Mouse (Mus musculus) Muller cell, postnatal 12 days (primary cell): ENCODE results near the gene Pgd.

ENCODE experiments used
- DNase-seq: peaks from one replicate; pipeline ENCODE4 v3.0.0-alpha.2; 2015; ENCODE audit errors: inconsistent ontology term

Gene Pgd

GRCm38 (mm10) chr4:149168016-149168415 lies 1.4 kb upstream of the Pgd start:
- no peak for DNase-seq

GRCm38 (mm10) chr4:149166957-149167611 lies 513 bp upstream of the Pgd start:
- no peak for DNase-seq

- DNase-seq = no peak
These were observed 2.4 kb downstream of the Pgd start for GRCm38 (mm10) chr4:149164150-149164549.

- DNase-seq = no peak
These were observed 3.4 kb downstream of the Pgd start for GRCm38 (mm10) chr4:149163196-149163595.

GRCm38 (mm10) chr4:149161166-149161565 lies 5.4 kb downstream of the Pgd start:
- no peak for DNase-seq

- DNase-seq = no peak
These were observed 6.7 kb downstream of the Pgd start for GRCm38 (mm10) chr4:149159891-149160290.

GRCm38 (mm10) chr4:149159203-149159602 lies 7.4 kb downstream of the Pgd start:
- DNase-seq = no peak

GRCm38 (mm10) chr4:149157415-149157973 lies 9.1 kb downstream of the Pgd start:
- DNase-seq = no peak

- no peak for DNase-seq
These were observed 10.9 kb downstream of the Pgd start for GRCm38 (mm10) chr4:149155711-149156110.

- no peak for DNase-seq
These were observed 11.7 kb downstream of the Pgd start for GRCm38 (mm10) chr4:149154859-149155258.

GRCm38 (mm10) chr4:149150721-149151120 lies 15.8 kb downstream of the Pgd start:
- no peak for DNase-seq

GRCm38 (mm10) chr4:149150256-149150655 lies 16.3 kb downstream of the Pgd start:
- DNase-seq = no peak

GRCm38 (mm10) chr4:149149611-149150010 lies 17.0 kb downstream of the Pgd start:
- no peak for DNase-seq

GRCm38 (mm10) chr4:149149196-149149595 lies 17.4 kb downstream of the Pgd start:
- no peak for DNase-seq

GRCm38 (mm10) chr4:149148084-149148483 lies 18.5 kb downstream of the Pgd start:
- no peak for DNase-seq

GRCm38 (mm10) chr4:149147528-149147927 lies 19.0 kb downstream of the Pgd start:
- no peak for DNase-seq

- DNase-seq = no peak
These were observed 21.4 kb downstream of the Pgd start for GRCm38 (mm10) chr4:149145151-149145550.

GRCm38 (mm10) chr4:149144459-149144858 lies 22.1 kb downstream of the Pgd start:
- peak; percentile 77 for DNase-seq

GRCm38 (mm10) chr4:149143594-149143993 lies 23.0 kb downstream of the Pgd start:
- DNase-seq = no peak

- DNase-seq = no peak
These were observed 28.1 kb downstream of the Pgd start for GRCm38 (mm10) chr4:149138515-149138914.

GRCm38 (mm10) chr4:149136982-149137770 lies 29.4 kb downstream of the Pgd start, which contains the start of gene Cenps:
TSS of gene Cenps (minus strand) at chr4:149137629.
- peak; percentile 93 for DNase-seq

GRCm38 (mm10) chr4:149136116-149136850 lies 30.3 kb downstream of the Pgd start:
- DNase-seq = peak; percentile 6
